Mouse (Mus musculus): ENCODE measurements at regions not wholly inside any gene's neighbourhood (a gene's known extent, or its start where the extent isn't known, plus 50 kb on each side); places are given as distances from the start of the nearest gene placed in this dataset.
"Not testable (repeated sequence)": the region's sequence is repeated elsewhere in the genome, so short reads cannot be mapped to it uniquely, and the experiment has no call there.

GRCm38 (mm10) chr12:25579407-25579806 is 482.5 kb upstream of the Id2 start:
- DNase-seq = no peak

- DNase-seq = no peak
Measured at GRCm38 (mm10) chr12:25565131-25565530, 468.2 kb upstream of the Id2 start.

- DNase-seq = no peak
Measured at GRCm38 (mm10) chr12:25559601-25560000, 462.7 kb upstream of the Id2 start.

GRCm38 (mm10) chr12:25553656-25554055 is 456.7 kb upstream of the Id2 start:
- DNase-seq = no peak

- DNase-seq = no peak
Measured at GRCm38 (mm10) chr12:25549735-25550134, 452.8 kb upstream of the Id2 start.

- no peak for DNase-seq
Measured at GRCm38 (mm10) chr12:25544253-25544652, 447.3 kb upstream of the Id2 start.

- no peak for DNase-seq
Measured at GRCm38 (mm10) chr12:25534620-25534950, 437.6 kb upstream of the Id2 start.

GRCm38 (mm10) chr12:25533709-25534619 is 437.0 kb upstream of the Id2 start:
- peak; percentile 28 for DNase-seq

- DNase-seq = no peak
Measured at GRCm38 (mm10) chr12:25530483-25530882, 433.5 kb upstream of the Id2 start.

GRCm38 (mm10) chr12:25529537-25529936 is 432.6 kb upstream of the Id2 start:
- DNase-seq = no peak

GRCm38 (mm10) chr12:25526639-25527038 is 429.7 kb upstream of the Id2 start:
- no peak for DNase-seq

GRCm38 (mm10) chr12:25516738-25517137 is 419.8 kb upstream of the Id2 start:
- DNase-seq = no peak

GRCm38 (mm10) chr12:25513679-25514078 is 416.7 kb upstream of the Id2 start:
- no peak for DNase-seq

GRCm38 (mm10) chr12:25509666-25510065 is 412.7 kb upstream of the Id2 start:
- DNase-seq = no peak

GRCm38 (mm10) chr12:25493233-25493632 is 396.3 kb upstream of the Id2 start:
- no peak for DNase-seq

GRCm38 (mm10) chr12:25492483-25493190 is 395.7 kb upstream of the Id2 start:
- DNase-seq = no peak

- no peak for DNase-seq
Measured at GRCm38 (mm10) chr12:25475180-25475758, 378.3 kb upstream of the Id2 start.

- DNase-seq = no peak
Measured at GRCm38 (mm10) chr12:25469181-25469580, 372.2 kb upstream of the Id2 start.

- peak; percentile 47 for DNase-seq
Measured at GRCm38 (mm10) chr12:25467789-25468188, 370.8 kb upstream of the Id2 start.

- DNase-seq = not testable (repeated sequence)
Measured at GRCm38 (mm10) chr12:25462690-25463089, 365.8 kb upstream of the Id2 start.

GRCm38 (mm10) chr12:25455281-25455989 is 358.5 kb upstream of the Id2 start:
- no peak for DNase-seq

- DNase-seq = no peak
Measured at GRCm38 (mm10) chr12:25453356-25453755, 356.4 kb upstream of the Id2 start.

- no peak for DNase-seq
Measured at GRCm38 (mm10) chr12:25451156-25451555, 354.2 kb upstream of the Id2 start.
